Mouse (Mus musculus) lung, postnatal 0 days (tissue): Measurements from ENCODE around the gene Mtch2. TPM values are rescaled to one million over a fixed set of nuclear protein-coding genes. Genes with fewer than 3 reads are reported as not detected.

Source experiments
- ATAC-seq: fragments of 200-750 bp; cut with Nextera tagmentation; 2 replicates; pipeline ENCODE4 v1.8.0; 2017; ENCODE audit warnings: moderate library complexity
- DNase-seq: peaks from one replicate; pipeline ENCODE4 v3.0.0-alpha.2; 2016; ENCODE audit warnings: low spot score
- H3K27ac ChIP-seq: fragments of 300-500 bp; sonication (generic); 2 replicates; pipeline ENCODE4 v1.5.1; 2014; ENCODE audit warnings: antibody characterized with exemption, mild to moderate bottlenecking, low read length, mixed read lengths
- H3K27me3 ChIP-seq: fragments of 300-500 bp; sonication (generic); replicated peaks from 2 replicates; pipeline ENCODE4 v1.6.1; 2014; ENCODE audit warnings: low read length, mixed read lengths; ENCODE audit not compliant: insufficient read depth
- H3K36me3 ChIP-seq: fragments of 300-500 bp; sonication (generic); 2 replicates; pipeline ENCODE4 v1.6.1; 2014; ENCODE audit warnings: low read length, mixed read lengths; ENCODE audit not compliant: insufficient read depth
- H3K4me1 ChIP-seq: fragments of 300-500 bp; sonication (generic); 2 replicates; pipeline ENCODE4 v1.6.1; 2014; ENCODE audit warnings: antibody characterized with exemption, low read depth, low read length, mixed read lengths; ENCODE audit not compliant: insufficient read depth
- H3K4me2 ChIP-seq: fragments of 300-500 bp; sonication (generic); replicated peaks from 2 replicates; pipeline ENCODE4 v1.6.1; 2014; ENCODE audit warnings: low read depth, mild to moderate bottlenecking, low read length, moderate library complexity, mixed read lengths
- H3K4me3 ChIP-seq: fragments of 300-500 bp; sonication (generic); 2 replicates; pipeline ENCODE4 v1.5.1; 2014; ENCODE audit warnings: low read depth, low read length
- H3K9ac ChIP-seq: fragments of 300-500 bp; sonication (generic); replicated peaks from 2 replicates; pipeline ENCODE4 v1.6.1; 2014; ENCODE audit warnings: low read depth, mild to moderate bottlenecking
- H3K9me3 ChIP-seq: fragments of 300-500 bp; sonication (generic); 2 replicates; pipeline ENCODE4 v1.6.1; 2016; ENCODE audit warnings: low read length, mixed read lengths
- CTCF ChIP-seq: IDR thresholded peaks from 2 replicates; pipeline ENCODE4 v1.5.1; 2016; ENCODE audit warnings: antibody characterized with exemption, mild to moderate bottlenecking
- EP300 ChIP-seq: IDR thresholded peaks from 2 replicates; pipeline ENCODE4 v1.6.1; 2016; ENCODE audit warnings: antibody characterized with exemption, mild to moderate bottlenecking, control low read depth
- WGBS: fragments of 180-500 bp; shearing (Covaris S2); extraction: QIAGEN DNeasy Blood & Tissue Kit; methylation state at CpG from one replicate; pipeline ENCODE4 v1.1.7; 2014; 5-methylcytosine and 5-hydroxymethylcytosine counted together
- polyA plus RNA-seq: library from polyadenylated mRNA; unstranded; fragments of >200 nt; fragmentation: Nextera tagmentation; extraction: Ambion mirVana; gene quantifications from 2 replicates; pipeline ENCODE4 v1.2.1, GENCODE M21; 2015

Gene Mtch2
- 193 and 200 TPM in 2 replicates for polyA plus RNA-seq

DNA sequence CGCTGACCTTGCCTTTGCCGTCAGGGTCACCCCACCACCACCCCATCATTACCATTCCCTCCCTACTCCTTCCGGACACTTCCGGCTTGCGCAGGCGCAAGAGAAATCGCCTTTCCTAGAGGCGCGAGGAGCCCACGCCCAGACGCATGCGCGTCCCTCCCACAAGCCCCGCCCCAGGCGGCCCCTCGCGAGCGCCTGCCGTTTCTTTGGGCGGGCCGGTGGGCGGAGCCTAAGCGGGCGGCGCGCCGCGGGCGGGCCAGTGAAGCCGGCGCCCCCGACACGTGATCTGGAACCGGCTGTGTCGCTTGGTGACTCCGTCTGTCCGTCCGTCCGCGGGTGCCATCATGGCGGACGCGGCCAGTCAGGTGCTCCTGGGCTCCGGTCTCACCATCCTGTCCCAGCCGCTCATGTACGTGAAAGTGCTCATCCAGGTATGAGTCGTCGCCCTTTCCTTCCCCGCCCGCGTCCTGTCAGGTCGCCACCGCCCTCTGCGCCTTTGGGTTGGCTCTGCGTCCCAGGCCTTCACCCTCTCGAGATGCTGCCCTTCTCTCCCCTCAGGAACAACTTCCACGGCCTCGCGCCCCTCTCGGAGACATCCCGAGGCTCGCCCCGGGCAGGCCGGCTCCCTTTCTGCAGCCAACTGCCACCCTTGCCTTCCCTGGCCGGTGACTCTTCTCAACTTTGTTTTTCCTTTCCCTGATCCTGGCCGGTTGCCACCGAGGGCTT, at the start of gene Mtch2:
TSS of gene Mtch2 (plus strand) at position 201 of the 726 bp plus-strand sequence.
- TF ChIP-seq CTCF, result no peak
- TF ChIP-seq EP300, result no peak
- peak; percentile 99 for DNase-seq
- Histone ChIP-seq H3K4me3 (peak within 1 kb of the TSS; percentile 85), H3K9ac (peak within 1 kb of the TSS; percentile 90), H3K9me3 (no peaks in the 10 kb centered on the region), H3K36me3 (peaks cover 5% of the 10 kb centered on the region; the same call in 1 of the 2 replicates), H3K4me2 (peak within 1 kb of the TSS; percentile 75), H3K27me3 (no peaks in the 10 kb centered on the region), H3K4me1 (no peaks in the 10 kb centered on the region; the same call in 1 of the 2 replicates), H3K27ac (peak within 1 kb of the TSS; percentile 92)
- peak; percentile 96 for ATAC-seq
- WGBS, result under 1% methylated on average over 51 of the region's 67 CpGs

DNA sequence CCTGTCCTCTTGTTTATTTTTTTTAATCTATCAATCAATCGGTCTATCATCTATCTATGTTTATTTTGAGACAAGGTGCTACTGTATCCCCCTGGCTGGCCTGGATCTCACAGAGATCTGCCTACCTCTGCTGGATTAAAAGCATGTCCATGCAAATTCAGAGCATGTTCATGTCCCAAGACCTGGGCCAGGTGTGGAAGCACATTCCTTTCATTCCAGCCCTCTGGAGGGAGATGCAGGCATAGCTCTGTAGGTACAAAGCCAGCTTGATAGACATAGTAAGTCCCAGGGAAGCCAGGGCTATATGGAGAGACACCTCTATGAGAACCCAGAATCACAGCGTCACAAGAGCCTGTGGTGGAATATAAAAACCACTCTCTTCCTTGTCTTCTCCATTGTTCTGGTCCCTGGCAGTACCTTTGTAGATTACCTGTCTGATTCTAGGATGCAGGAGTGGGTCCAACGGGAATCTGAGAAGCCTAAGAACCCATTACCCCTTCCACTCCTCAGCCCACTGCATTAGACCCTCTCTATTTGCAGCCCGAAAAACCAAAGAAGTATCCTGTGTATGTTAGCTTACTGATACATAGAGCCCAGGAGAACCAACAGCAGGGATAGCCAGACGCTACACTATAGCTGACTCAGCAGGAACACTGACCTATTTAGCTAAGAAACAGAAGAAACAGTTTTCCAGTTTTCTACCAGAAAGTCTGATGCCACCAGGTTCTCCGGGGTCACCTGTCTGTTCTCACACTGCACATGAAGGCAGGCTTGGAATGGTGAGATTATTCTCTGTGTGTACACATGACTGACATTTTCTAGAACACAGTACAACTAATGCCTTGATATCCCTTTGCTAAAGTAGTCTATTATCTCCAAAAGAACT, 38.5 kb upstream of the Mtch2 start:
- Histone ChIP-seq H3K9ac (no peak overlapping the region), H3K4me2 (no peak overlapping the region), H3K4me3 (no peak overlapping the region), H3K9me3 (no peaks in the 10 kb centered on the region), H3K27me3 (no peaks in the 10 kb centered on the region), H3K4me1 (no peaks in the 10 kb centered on the region), H3K27ac (no peak overlapping the region), H3K36me3 (no peaks in the 10 kb centered on the region)
- 72% methylated on average over 6 of the region's 6 CpGs for WGBS
- DNase-seq (peak; percentile 15), ATAC-seq (no peak)
- peak; percentile 38 for TF ChIP-seq CTCF
- TF ChIP-seq EP300, result no peak

DNA sequence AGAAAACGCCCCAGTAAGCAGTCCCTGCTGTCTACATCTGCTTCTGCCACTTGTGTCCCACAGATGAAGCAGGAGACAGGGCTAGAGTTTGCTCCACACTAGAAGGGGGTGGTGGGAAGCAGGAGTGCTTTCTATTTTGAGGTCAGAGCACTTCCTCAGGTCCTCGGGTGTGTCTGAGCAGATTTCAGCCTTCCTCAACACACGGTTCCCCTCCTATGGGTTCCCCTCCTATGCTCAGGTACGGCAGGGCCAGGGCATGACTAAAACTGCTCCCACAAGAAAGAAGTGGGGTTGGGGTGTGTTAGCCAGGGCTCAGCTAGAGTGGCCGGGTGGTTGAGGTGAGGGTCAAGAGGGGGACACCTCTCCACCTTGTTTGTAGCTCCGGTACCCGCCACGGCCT, 36.2 kb upstream of the Mtch2 start:
- Histone ChIP-seq H3K9me3 (no peaks in the 10 kb centered on the region), H3K27me3 (no peaks in the 10 kb centered on the region), H3K27ac (no peak overlapping the region), H3K4me1 (no peaks in the 10 kb centered on the region), H3K9ac (no peak overlapping the region), H3K4me2 (no peak overlapping the region), H3K36me3 (no peaks in the 10 kb centered on the region), H3K4me3 (no peak overlapping the region)
- WGBS, result 66% methylated on average over 8 of the region's 8 CpGs
- TF ChIP-seq CTCF (no peak), EP300 (no peak)
- DNase-seq, result no peak
- no peak for ATAC-seq

DNA sequence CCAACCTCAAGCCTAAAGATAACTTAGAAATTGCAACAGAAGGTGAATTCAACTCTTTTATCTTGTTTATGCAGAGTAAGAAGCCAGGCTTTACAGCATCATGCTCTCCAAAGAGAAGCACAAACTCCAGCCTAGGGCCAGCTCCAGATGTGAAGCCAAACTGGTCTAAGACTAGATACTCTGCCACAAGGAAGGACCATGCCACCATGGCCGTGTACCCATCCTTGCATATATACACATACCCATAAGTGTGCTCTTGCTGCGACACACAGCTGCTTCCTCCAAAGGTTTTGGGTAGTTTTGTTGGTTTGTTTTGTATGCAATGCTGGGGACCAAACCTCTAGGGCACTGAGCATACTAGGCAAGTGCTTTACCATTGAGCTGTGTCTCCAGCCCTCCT, 31.7 kb upstream of the Mtch2 start:
- no peak for TF ChIP-seq EP300
- no peak for TF ChIP-seq CTCF
- H3K27me3 ChIP-seq, result no peaks in the 10 kb centered on the region
- H3K36me3 ChIP-seq, result no peaks in the 10 kb centered on the region
- DNase-seq (no peak), ATAC-seq (no peak)
- no peaks in the 10 kb centered on the region for H3K4me1 ChIP-seq
- no peak overlapping the region for H3K27ac ChIP-seq
- H3K9ac ChIP-seq, result no peak overlapping the region
- H3K9me3 ChIP-seq, result no peaks in the 10 kb centered on the region
- H3K4me2 ChIP-seq, result no peak overlapping the region
- WGBS, result 70% methylated on average over 2 of the region's 2 CpGs
- H3K4me3 ChIP-seq, result no peak overlapping the region

DNA sequence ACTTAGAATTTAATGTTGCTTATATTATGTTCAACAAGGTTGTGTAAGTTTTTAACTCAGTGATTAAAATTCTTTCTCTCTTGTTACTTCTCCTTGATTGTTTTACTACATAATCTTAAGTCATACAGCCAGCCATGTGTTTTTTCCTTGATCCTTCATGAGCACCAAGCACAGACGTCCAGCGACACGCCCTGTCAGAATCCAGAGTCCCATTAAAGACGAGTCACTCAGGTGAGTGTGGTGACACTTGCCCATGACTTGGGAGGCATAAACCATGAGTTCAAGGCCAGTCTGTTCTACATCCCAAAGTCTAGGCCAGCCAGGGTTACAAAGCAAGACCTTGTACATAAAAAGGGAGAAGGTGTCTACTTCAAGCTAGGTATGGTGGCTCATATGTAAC, 30.8 kb upstream of the Mtch2 start:
- ATAC-seq (no peak), DNase-seq (no peak)
- Histone ChIP-seq H3K27ac (no peak overlapping the region), H3K36me3 (no peaks in the 10 kb centered on the region), H3K9ac (no peak overlapping the region), H3K4me3 (no peak overlapping the region), H3K9me3 (no peaks in the 10 kb centered on the region), H3K27me3 (no peaks in the 10 kb centered on the region), H3K4me2 (no peak overlapping the region), H3K4me1 (no peaks in the 10 kb centered on the region)
- TF ChIP-seq EP300, result no peak
- no peak for TF ChIP-seq CTCF
- 79% methylated on average over 4 of the region's 4 CpGs for WGBS

DNA sequence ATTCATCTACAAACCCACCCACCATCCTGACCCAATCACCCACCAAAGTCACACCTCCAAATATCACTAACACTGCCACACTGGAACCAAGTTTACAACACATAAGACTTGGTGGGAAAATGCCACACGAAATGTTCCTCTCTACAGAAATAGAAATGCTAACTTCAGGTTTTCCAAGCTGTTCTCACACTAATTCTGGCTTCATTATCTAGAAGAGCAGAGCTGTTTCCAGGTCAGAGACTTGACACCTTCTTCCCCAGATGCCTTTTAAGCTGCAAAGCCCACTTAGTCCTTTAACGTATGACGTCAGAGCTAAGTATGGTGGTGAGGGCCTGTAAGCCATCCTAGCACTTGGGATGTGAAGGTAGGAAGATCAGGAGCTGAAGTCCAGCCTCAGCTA, 28.2 kb upstream of the Mtch2 start:
- 89% methylated on average over 3 of the region's 3 CpGs for WGBS

More for the DNA sequence above, 28.2 kb upstream of the Mtch2 start:
- Histone ChIP-seq H3K36me3 (no peaks in the 10 kb centered on the region), H3K4me1 (no peaks in the 10 kb centered on the region), H3K4me2 (no peak overlapping the region), H3K4me3 (no peak overlapping the region), H3K9me3 (no peaks in the 10 kb centered on the region), H3K9ac (no peak overlapping the region), H3K27me3 (no peaks in the 10 kb centered on the region), H3K27ac (no peak overlapping the region)
- no peak for DNase-seq
- TF ChIP-seq CTCF (no peak), EP300 (no peak)
- ATAC-seq, result no peak
